Mouse (Mus musculus): Measurements from ENCODE around the gene Atp4a.
"Not testable (repeated sequence)": the region's sequence is repeated elsewhere in the genome, so short reads cannot be mapped to it uniquely, and the experiment has no call there.

The Atp4a gene

GRCm38 (mm10) chr7:30730064-30730722 is 18.2 kb downstream of the Atp4a start:
- DNase-seq = not testable (repeated sequence)

DNA sequence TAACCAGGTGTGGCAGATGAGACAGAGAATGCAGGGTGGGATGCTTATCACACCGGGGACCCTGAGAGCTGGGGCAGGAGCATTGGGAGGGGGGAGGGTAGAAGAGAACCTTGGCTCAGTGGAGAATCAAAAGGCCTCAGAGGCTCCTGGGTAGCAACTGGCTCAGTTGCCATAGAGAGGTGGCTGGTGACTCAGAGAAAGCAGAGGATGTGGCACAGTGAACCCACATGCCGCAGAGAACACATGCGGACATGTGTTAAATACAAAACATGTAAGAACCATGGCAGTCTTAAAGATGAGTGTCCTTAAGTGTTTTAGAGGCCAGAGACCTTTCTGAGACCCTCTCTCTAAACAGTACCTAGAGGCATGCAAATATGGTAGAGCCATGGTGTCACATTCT is 24.2 kb downstream of the Atp4a start:
- no peak for DNase-seq

DNA sequence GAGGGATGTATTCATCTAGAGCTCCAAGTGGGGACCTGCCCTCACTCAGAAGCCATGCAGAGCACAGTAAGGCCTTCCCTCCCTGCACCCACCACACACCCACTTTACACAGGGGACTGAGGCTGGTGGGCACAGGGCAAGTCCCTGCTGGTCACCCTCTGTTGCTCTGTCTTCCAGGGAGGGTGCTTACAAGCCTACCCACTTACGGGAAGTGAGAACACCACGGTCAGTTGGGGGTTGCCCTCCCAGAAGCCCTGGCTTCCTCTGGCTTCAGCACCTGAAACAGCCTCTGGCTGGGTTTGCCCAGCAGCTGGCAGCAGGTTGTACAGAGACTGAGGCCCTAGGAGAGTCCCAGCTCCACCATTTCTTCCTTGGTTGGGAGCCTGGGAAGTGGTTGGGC is 30.6 kb downstream of the Atp4a start:
- not testable (repeated sequence) for DNase-seq

DNA sequence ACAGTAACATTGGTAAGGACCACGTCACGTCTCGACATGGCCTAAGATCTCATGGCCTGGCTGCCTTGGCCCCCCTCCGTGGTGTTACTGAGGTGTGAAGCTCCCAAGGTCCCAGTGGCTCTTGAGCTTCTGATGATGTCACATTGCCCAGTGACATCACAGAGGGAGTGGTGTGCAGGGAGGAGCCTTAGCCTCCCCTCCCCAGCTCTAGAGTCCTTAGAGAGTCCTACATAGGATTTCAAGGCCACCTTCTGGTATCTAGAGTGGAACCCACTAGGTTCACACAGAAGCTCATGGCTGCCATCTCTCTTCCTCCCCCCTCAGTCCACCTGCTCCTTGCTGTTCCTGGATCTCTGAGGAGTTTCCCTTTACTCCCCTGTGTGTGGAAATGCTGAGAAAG is 31.6 kb downstream of the Atp4a start, which contains the start of gene Gapdhs:
Gapdhs (minus strand) TSS at position 65 of the 400 bp plus-strand sequence.
- not testable (repeated sequence) for DNase-seq

GRCm38 (mm10) chr7:30744022-30744598 is 32.1 kb downstream of the Atp4a start:
- no peak for DNase-seq

DNA sequence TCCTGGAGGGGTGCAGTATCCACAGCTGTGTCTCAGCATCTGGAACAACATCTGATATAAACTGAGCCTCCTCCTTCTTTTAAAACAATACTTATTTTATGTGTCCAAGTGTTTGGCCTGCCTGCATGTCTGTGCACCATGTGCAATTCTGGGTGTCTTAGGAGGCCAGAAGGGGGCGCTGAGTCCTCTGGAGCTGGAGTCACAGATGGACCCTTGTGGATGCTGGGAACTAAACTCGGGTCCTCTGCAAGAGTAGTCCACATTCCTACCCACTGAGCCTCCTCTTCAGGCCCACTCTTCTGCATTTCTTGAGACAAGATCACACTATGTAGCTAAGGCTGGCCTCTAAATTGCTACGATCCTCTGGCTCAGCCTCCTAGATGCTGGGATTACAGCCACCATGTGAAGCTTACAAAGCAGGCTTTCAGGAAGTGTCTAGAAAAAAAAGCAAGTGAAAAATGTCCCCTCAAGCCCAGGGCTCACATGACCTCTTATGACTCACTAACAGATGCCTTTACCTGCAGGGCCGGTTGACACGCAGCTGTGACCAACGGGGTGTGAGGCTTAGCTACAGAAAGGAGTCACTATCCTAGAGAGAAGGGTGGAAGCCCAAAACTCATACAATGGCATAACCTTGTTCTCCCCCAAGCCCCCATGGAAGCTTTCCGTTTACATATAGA is 35.7 kb downstream of the Atp4a start:
- DNase-seq = no peak

- DNase-seq = no peak
Measured at GRCm38 (mm10) chr7:30749824-30750606, 38.0 kb downstream of the Atp4a start.

DNA sequence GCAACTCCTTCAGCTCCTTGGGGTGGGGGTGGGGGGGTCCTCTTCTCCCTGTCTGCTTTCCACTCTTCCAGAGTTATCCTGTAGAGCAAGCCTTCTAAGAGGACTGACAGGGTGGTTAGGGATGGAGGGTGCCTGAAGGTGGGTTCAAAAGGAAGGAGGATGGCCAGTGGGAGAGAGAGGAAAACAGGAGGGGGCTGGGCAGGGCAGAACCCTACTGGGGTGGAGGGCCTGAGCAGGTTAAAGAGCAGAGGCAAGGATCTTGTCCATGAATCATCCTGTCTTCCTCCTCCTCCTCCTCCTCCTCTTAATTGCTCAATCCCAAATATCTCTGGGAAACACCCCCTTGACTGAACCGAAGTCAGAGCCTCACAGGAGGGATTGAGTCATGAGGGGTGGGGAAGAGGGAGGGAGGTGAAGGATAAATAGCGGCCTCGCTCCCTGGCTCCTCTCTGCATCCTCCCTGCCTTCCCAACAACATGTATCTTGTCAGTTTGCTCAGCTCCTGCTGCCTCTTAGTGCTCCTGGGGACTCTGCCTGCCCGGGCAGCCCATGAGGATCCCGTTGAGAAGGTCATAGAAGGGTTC is 39.2 kb downstream of the Atp4a start, which contains the start of gene Sbsn:
Sbsn (plus strand) TSS at position 386 of the 584 bp plus-strand sequence.
- no peak for DNase-seq

GRCm38 (mm10) chr7:30757001-30757400 is 45.0 kb downstream of the Atp4a start:
- no peak for DNase-seq

DNA sequence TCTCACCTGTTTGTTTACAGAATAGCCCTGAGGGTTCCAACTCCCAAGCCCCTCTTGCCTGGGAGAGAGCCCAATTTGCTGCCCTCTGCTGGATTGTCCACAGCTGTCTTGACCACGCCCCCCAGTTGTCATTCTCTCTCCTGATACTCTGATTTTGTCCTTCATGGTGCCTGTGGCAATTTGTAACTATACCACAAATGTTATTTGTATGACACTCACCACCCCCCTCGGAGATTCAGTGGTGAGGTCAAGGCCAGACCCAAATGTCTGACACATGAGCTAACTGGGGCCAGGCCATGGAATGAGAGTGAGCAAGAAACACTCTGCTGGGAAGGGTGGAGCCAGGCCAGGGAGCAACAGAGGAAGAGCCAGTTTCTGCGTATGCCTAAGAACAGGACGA is 46.8 kb downstream of the Atp4a start:
- no peak for DNase-seq

DNA sequence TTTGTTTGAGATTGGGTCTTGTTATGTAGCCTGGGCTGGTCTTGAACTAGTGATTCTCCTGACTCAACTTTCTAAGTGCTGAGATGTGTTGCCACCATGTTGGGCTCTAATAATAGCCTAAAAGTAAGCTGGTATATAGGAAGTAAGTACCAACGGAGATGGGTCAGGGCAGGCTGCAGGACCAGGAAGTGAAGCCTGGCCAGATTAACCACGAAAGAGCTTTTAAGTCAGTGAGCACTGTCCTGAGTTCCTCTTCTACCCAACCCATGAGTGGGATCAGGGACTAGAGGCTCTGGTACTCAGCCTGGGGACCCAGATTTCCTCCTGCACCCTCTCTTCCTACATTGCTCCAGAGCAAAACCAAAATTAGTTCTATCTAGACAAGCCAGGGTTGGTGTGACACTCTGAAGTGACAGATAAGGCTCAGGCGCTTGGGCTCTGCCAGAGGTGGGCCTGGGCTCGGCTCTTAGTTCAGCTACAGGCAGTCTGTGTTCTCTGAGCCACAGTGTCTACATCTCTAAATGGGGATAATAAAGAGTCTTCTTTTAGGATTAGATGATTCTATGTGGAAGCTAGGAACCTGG is 49.9 kb downstream of the Atp4a start:
- DNase-seq = no peak

DNA sequence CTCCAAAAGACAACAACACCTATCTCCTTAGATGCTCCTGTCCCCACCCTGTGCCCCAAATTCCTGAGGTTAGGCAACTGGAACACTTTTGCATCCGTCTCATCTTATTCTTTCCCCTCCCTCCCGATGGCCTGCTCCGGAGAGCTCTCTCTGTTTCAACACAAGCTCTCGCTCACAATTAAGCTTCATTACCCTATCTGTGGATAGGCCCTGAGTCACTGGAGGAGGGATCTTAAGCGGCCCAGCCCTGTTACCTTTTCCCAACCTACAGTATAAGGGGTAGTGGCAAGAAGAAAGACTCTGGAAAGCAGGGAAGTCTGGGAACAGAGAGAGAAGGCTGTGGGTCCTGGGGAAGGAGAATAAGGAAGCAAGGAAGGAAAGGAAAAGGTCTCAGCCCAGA is 51.4 kb downstream of the Atp4a start, which contains the start of gene Dmkn:
Dmkn (plus strand) TSS at position 301 of the 400 bp plus-strand sequence.
- no peak for DNase-seq

DNA sequence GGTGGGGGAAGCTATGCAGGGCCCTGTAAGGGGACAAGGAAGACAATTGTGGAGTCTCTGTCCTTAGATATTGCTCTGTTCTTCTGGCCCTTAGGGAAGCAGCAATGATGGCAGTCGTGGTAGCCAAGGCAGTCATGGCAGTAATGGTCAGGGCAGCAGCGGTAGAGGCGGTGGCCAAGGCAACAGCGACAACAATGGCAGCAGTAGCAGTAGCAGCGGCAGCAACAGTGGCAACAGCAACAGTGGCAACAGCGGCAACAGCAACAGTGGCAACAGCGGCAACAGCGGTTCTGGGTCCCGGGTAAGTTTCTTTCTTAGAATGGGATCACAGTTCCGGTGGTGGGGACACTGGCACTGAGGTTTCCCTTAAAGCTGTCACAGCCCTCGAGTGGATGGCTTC is 53.2 kb downstream of the Atp4a start:
- DNase-seq = no peak

DNA sequence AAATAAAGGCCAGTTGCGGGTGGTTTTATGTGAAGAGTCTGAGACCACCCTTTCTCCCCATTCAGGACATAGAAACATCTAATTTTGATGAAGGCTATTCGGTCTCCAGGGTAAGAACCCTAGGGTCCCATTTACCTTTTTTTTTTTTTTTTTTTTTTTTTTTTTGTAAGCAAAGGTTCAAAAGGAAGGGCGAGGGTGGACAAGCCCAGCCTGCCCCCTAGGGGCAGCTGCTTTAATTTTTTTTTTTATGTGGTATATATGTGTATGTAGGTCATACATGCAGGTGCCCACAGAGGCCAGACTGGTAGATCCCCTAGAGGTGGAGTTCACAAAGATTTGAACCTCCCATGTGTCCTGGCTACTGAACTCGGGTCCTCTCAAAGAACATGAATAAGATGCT is 54.4 kb downstream of the Atp4a start:
- no peak for DNase-seq

DNA sequence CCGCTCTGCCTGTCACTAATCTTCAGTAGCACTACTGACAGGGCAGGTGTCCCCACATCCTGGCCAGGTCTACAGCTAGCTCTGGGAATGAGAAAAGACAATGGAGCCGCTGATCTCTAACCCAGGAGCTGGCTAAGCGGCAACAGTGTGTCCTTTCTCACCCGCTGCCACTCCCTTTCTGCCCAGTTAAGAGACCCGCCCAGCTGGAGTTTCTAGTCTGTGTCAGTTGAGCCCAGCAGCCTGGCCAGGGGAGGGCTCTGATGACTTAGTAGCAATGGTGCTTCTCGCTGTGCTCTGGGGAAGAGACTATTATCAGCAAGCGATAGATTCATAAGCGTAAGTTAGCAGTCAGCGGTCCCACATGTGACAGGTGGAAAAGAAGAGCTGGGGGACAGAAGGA is 57.2 kb downstream of the Atp4a start:
- no peak for DNase-seq
